In genomic region chr7:116237157-116237981, GRCm38 (mm10) we compare ENCODE assay signal across 8 mouse cellular contexts.
DNase-seq lines count a peak whose midpoint lies in the region; ATAC-seq lines count a peak whose summit lies in the region.

No protein-coding gene starts in this region.

- peaks cover 18% of the 10 kb centered on the region for H3K4me1 ChIP-seq in embryonic facial prominence, embryonic 13.5 days
- peaks cover 24% of the 10 kb centered on the region for H3K4me1 ChIP-seq in limb, embryonic 11.5 days (ENCODE audit: control insufficient read depth, insufficient read depth, low read length)
- peaks cover 57% of the 10 kb centered on the region for H3K4me1 ChIP-seq in midbrain, embryonic 12.5 days

- peak; percentile 22; the same call in 1 of the 2 replicates for ATAC-seq in embryonic facial prominence, embryonic 13.5 days (ENCODE audit: insufficient number of reproducible peaks, insufficient read depth, low FRiP score, low TSS enrichment, low read depth)
- ATAC-seq in limb, embryonic 11.5 days (ENCODE audit: insufficient number of reproducible peaks, low FRiP score, low TSS enrichment, low read depth) = peak; percentile 59; the same call in 1 of the 2 replicates
- peak; percentile 42; the same call in 1 of the 2 replicates for ATAC-seq in midbrain, embryonic 12.5 days (ENCODE audit: low FRiP score, low read depth)

- WGBS in embryonic facial prominence, embryonic 13.5 days = under 1% methylated on average over 69 of the region's 69 CpGs
- under 1% methylated on average over 69 of the region's 69 CpGs for WGBS in limb, embryonic 11.5 days
- under 1% methylated on average over 64 of the region's 69 CpGs for WGBS in midbrain, embryonic 12.5 days

- peak overlapping the region; percentile 46 for H3K4me3 ChIP-seq in embryonic facial prominence, embryonic 13.5 days
- H3K4me3 ChIP-seq in limb, embryonic 11.5 days (ENCODE audit: low read depth, low read length) = peak overlapping the region; percentile 47
- peak overlapping the region; percentile 50 for H3K4me3 ChIP-seq in midbrain, embryonic 12.5 days

- H3K9ac ChIP-seq in embryonic facial prominence, embryonic 13.5 days = peak overlapping the region; percentile 59
- H3K9ac ChIP-seq in limb, embryonic 11.5 days (ENCODE audit: low read length) = peak overlapping the region; percentile 57
- H3K9ac ChIP-seq in midbrain, embryonic 12.5 days (replicated peaks) = peak overlapping the region; percentile 43

- H3K27me3 ChIP-seq in embryonic facial prominence, embryonic 13.5 days = peaks cover 50% of the 10 kb centered on the region
- peaks cover 30% of the 10 kb centered on the region for H3K27me3 ChIP-seq in limb, embryonic 11.5 days (ENCODE audit: control insufficient read depth, insufficient read depth, low read length)
- peaks cover 37% of the 10 kb centered on the region for H3K27me3 ChIP-seq in midbrain, embryonic 12.5 days

- DNase-seq in right cerebral cortex, postnatal 14 days = peak; percentile 39
- DNase-seq in right cerebral cortex, postnatal 10 days (ENCODE audit: low spot score in 2 of 2) = no peak
- peak; percentile 83 for DNase-seq in heart, postnatal 4 days
- peak; percentile 52 for DNase-seq in limb, embryonic 11.5 days (ENCODE audit: low spot score)
- DNase-seq in layer of hippocampus, postnatal 25 days (ENCODE audit: extremely low spot score in 1 of 2, low spot score in 1 of 2) = no peak
- no peak for DNase-seq in cerebellum, adult 11-12 months

- H3K27ac ChIP-seq in embryonic facial prominence, embryonic 13.5 days = no peak overlapping the region
- H3K27ac ChIP-seq in limb, embryonic 11.5 days (replicated peaks; ENCODE audit: low read depth, low read length) = no peak overlapping the region
- H3K27ac ChIP-seq in midbrain, embryonic 12.5 days (replicated peaks) = no peak overlapping the region

- H3K36me3 ChIP-seq in embryonic facial prominence, embryonic 13.5 days = no peaks in the 10 kb centered on the region
- no peaks in the 10 kb centered on the region for H3K36me3 ChIP-seq in limb, embryonic 11.5 days (ENCODE audit: control insufficient read depth, insufficient read depth, low read length)
- no peaks in the 10 kb centered on the region for H3K36me3 ChIP-seq in midbrain, embryonic 12.5 days

- no peaks in the 10 kb centered on the region for H3K9me3 ChIP-seq in embryonic facial prominence, embryonic 13.5 days
- no peaks in the 10 kb centered on the region for H3K9me3 ChIP-seq in limb, embryonic 11.5 days (ENCODE audit: control insufficient read depth, low read length)
- no peaks in the 10 kb centered on the region for H3K9me3 ChIP-seq in midbrain, embryonic 12.5 days

- peak overlapping the region; percentile 92 for H3K4me2 ChIP-seq in embryonic facial prominence, embryonic 13.5 days
- H3K4me2 ChIP-seq in limb, embryonic 11.5 days (ENCODE audit: low read depth, severe bottlenecking) = peak overlapping the region; percentile 99
- H3K4me2 ChIP-seq in midbrain, embryonic 12.5 days (replicated peaks) = peak overlapping the region; percentile 92

Comparison
In these comparisons a context has a peak if more than half of its experiments do, and no peak if none do; other contexts are left out.
1. DNase-seq: peak in right cerebral cortex, postnatal 14 days (single experiment), heart, postnatal 4 days (single experiment) and limb, embryonic 11.5 days (single experiment); none in right cerebral cortex, postnatal 10 days (0 of 2), layer of hippocampus, postnatal 25 days (0 of 2) and cerebellum, adult 11-12 months (single experiment).
2. Peak in every context shown above with its lines, with median percentiles within 50 percentile points of each other: ATAC-seq, H3K4me2 ChIP-seq, H3K4me3 ChIP-seq and H3K9ac ChIP-seq.